Mouse (Mus musculus) lung, adult 2 months (tissue): ENCODE data around the gene Slc22a5.
A peak's percentile ranks its signal among the peaks of the same experiment; 100 is the strongest.
"Not testable (repeated sequence)": the region's sequence is repeated elsewhere in the genome, so short reads cannot be mapped to it uniquely, and the experiment has no call there.

Source experiments
- CTCF ChIP-seq: fragments of 200-500 bp; IDR thresholded peaks from 2 replicates; pipeline ENCODE4 v1.5.1; 2011; ENCODE audit warnings: mild to moderate bottlenecking, low read length, control low read depth; ENCODE audit not compliant: insufficient read depth
- POLR2A ChIP-seq: fragments of 200-500 bp; IDR thresholded peaks from 2 replicates; pipeline ENCODE4 v1.6.1; 2011; ENCODE audit warnings: low read depth, mild to moderate bottlenecking, control low read depth, low read length, borderline replicate concordance; ENCODE audit errors: extremely low read depth

GRCm38 (mm10) chr11:53858761-53859580, 32.5 kb downstream of the Slc22a5 start, which contains the start of gene Gm12216:
- not testable (repeated sequence) for TF ChIP-seq CTCF
- TF ChIP-seq POLR2A, result peak; percentile 46; the same call in 1 of the 2 replicates
